Mouse (Mus musculus) CH12.LX (cell line): Measurements from ENCODE around the gene Cox17. TPM values are rescaled to one million over a fixed set of nuclear protein-coding genes. Genes with fewer than 3 reads are reported as not detected.
A peak's percentile ranks its signal among the peaks of the same experiment; 100 is the strongest.

Experiments
- DNase-seq: peaks from one replicate; pipeline ENCODE4 v3.0.0-alpha.2; 2013; ENCODE audit errors: extremely low read depth
- H3K27ac ChIP-seq: 2 replicates; pipeline ENCODE4 v1.5.1; 2012; ENCODE audit warnings: low read depth, mild to moderate bottlenecking, control low read depth, moderate library complexity; ENCODE audit not compliant: insufficient read depth
- H3K27me3 ChIP-seq: replicated peaks from 2 replicates; pipeline ENCODE3; 2012; ENCODE audit warnings: inconsistent platforms
- H3K36me3 ChIP-seq, 2 experiments: replicated peaks in 1 of 2; 2 replicates each; pipeline versions ENCODE3 to v1.6.1; 2012; ENCODE audit warnings: inconsistent platforms in 1 of 2, low read length in 1 of 2, mild to moderate bottlenecking in 1 of 2, mixed read lengths in 1 of 2, moderate library complexity in 1 of 2; ENCODE audit not compliant: control insufficient read depth in 1 of 2, insufficient read depth in 1 of 2
- H3K4me1 ChIP-seq, 2 experiments: 2 replicates each; pipeline ENCODE4 v1.6.1; 2012; ENCODE audit warnings: inconsistent platforms in 1 of 2, moderate library complexity in 1 of 2; ENCODE audit not compliant: insufficient read depth in 2 of 2, control insufficient read depth in 1 of 2
- H3K4me2 ChIP-seq: 2 replicates; pipeline ENCODE4 v1.6.1; 2012; ENCODE audit warnings: low read depth, mild to moderate bottlenecking, control low read depth; ENCODE audit not compliant: poor library complexity, insufficient read depth, severe bottlenecking
- H3K4me3 ChIP-seq, 3 experiments: fragments of 150-350 bp in 1 of 3; sonication (generic) in 1 of 3; replicated peaks in 1 of 3; 2 replicates each; pipeline versions ENCODE3 to v1.5.1; 2011 to 2012; ENCODE audit warnings: low read depth in 2 of 3, low read length in 2 of 3, mild to moderate bottlenecking in 2 of 3, moderate library complexity in 2 of 3, control low read depth in 1 of 3, improper control_type of control experiment in 1 of 3, inconsistent platforms in 1 of 3, mixed read lengths in 1 of 3; ENCODE audit not compliant: poor library complexity in 1 of 3
- H3K79me2 ChIP-seq: replicated peaks from 2 replicates; pipeline ENCODE4 v1.6.1; 2012; ENCODE audit warnings: mild to moderate bottlenecking, moderate library complexity; ENCODE audit not compliant: control insufficient read depth, poor library complexity, insufficient read depth, severe bottlenecking; ENCODE audit errors: extremely low read depth
- H3K9ac ChIP-seq: 2 replicates; pipeline ENCODE4 v1.6.1; 2012; ENCODE audit warnings: low read depth, mild to moderate bottlenecking, control low read depth, moderate library complexity; ENCODE audit not compliant: insufficient read depth
- H3K9me3 ChIP-seq: replicated peaks from 2 replicates; pipeline ENCODE3; 2012; ENCODE audit warnings: low read length, inconsistent platforms, mixed read lengths
- BHLHE40 ChIP-seq: IDR thresholded peaks from 2 replicates; pipeline ENCODE4 v1.6.1; 2011; ENCODE audit warnings: mild to moderate bottlenecking, low read depth, low read length, improper control_type of control experiment
- CHD1 ChIP-seq: IDR thresholded peaks from 2 replicates; pipeline ENCODE4 v1.6.1; 2012; ENCODE audit warnings: low read depth, low read length, improper control_type of control experiment, inconsistent platforms
- CTCF ChIP-seq, 2 experiments: IDR thresholded peaks in 1 of 2; conservative IDR thresholded peaks in 1 of 2; 2 replicates each; pipeline ENCODE4 v1.5.1; 2011 to 2012; ENCODE audit warnings: low read depth in 2 of 2, low read length in 2 of 2, improper control_type of control experiment in 1 of 2, inconsistent platforms in 1 of 2, mild to moderate bottlenecking in 1 of 2, moderate library complexity in 1 of 2
- ETS1 ChIP-seq: conservative IDR thresholded peaks from 2 replicates; pipeline ENCODE4 v1.6.1; 2012; ENCODE audit warnings: low read depth, mild to moderate bottlenecking, inconsistent platforms, low read length, improper control_type of control experiment, moderate library complexity
- HCFC1 ChIP-seq: IDR thresholded peaks from 2 replicates; pipeline ENCODE4 v1.6.1; 2012; ENCODE audit warnings: low read depth, mild to moderate bottlenecking, inconsistent platforms, low read length, improper control_type of control experiment
- MAFK ChIP-seq: IDR thresholded peaks from 2 replicates; pipeline ENCODE4 v1.6.1; 2011; ENCODE audit warnings: low read length, improper control_type of control experiment; ENCODE audit not compliant: insufficient replicate concordance
- MAZ ChIP-seq: IDR thresholded peaks from 2 replicates; pipeline ENCODE4 v1.6.1; 2012; ENCODE audit warnings: low read depth, mild to moderate bottlenecking, inconsistent platforms, low read length, improper control_type of control experiment, moderate library complexity
- MYC ChIP-seq: IDR thresholded peaks from 2 replicates; pipeline ENCODE4 v1.6.1; 2011; ENCODE audit warnings: low read depth, mild to moderate bottlenecking, improper control_type of control experiment, low read length
- PAX5 ChIP-seq: IDR thresholded peaks from 2 replicates; pipeline ENCODE4 v1.6.1; 2012; ENCODE audit warnings: low read length, inconsistent platforms, mixed read lengths
- POLR2A ChIP-seq: IDR thresholded peaks from 2 replicates; pipeline ENCODE4 v1.6.1; 2011; ENCODE audit warnings: low read depth, mild to moderate bottlenecking, improper control_type of control experiment, low read length
- POLR2AphosphoS2 ChIP-seq: IDR thresholded peaks from 2 replicates; pipeline ENCODE4 v1.6.1; 2011; ENCODE audit warnings: low read depth, low read length, improper control_type of control experiment
- RAD21 ChIP-seq: IDR thresholded peaks from 2 replicates; pipeline ENCODE4 v1.6.1; 2011; ENCODE audit warnings: low read depth, mild to moderate bottlenecking, low read length, improper control_type of control experiment, moderate library complexity
- RCOR1 ChIP-seq: conservative IDR thresholded peaks from 2 replicates; pipeline ENCODE4 v1.6.1; 2012; ENCODE audit warnings: low read depth, mild to moderate bottlenecking, inconsistent platforms, low read length, improper control_type of control experiment
- SMC3 ChIP-seq: IDR thresholded peaks from 2 replicates; pipeline ENCODE4 v1.6.1; 2011; ENCODE audit warnings: low read depth, low read length, improper control_type of control experiment
- UBTF ChIP-seq: IDR thresholded peaks from 2 replicates; pipeline ENCODE4 v1.6.1; 2012; ENCODE audit warnings: low read depth, mild to moderate bottlenecking, inconsistent platforms, low read length, improper control_type of control experiment, moderate library complexity
- dilution Hi-C: fragments of 300-500 bp; cut with MboI; formaldehyde crosslinking; loops from 2 replicates; pipeline ENCODE4 v1.14.3; 2020; ENCODE audit warnings: low sequenced_read_pairs; ENCODE audit not compliant: extremely low pct_unique_long_range_greater_than_20kb, extremely low pct_ligation_motif_present
- in situ Hi-C: fragments of 300-500 bp; cut with MboI; formaldehyde crosslinking; loops from 3 replicates; pipeline ENCODE4 v1.14.3; 2019; ENCODE audit warnings: low sequenced_read_pairs, low pct_ligation_motif_present, low pct_unique_long_range_greater_than_20kb, mixed read lengths
- polyA plus RNA-seq: library from polyadenylated mRNA; unstranded; fragments of >175 nt; gene quantifications from 2 replicates; pipeline ENCODE4 v1.2.1, GENCODE M21; 2012; ENCODE audit warnings: low read depth; ENCODE audit not compliant: insufficient read length
- total RNA-seq, 2 experiments: library from RNA; depleted of rRNA; stranded (reverse); fragments of 300-350 nt in 1 of 2; fragments of >200 nt in 1 of 2; gene quantifications; 2 replicates each; pipeline ENCODE4 v1.2.3; 2012 to 2014

Gene Cox17
- total and polyA plus RNA-seq, 3 experiments, result 410 to 706 (median 622) TPM

- TF ChIP-seq HCFC1, result no peak; the same call in 1 of the 2 replicates
- no peak for TF ChIP-seq CTCF (conservative IDR thresholded peaks at IDR 0.05 in 1 of 2, IDR thresholded peaks at IDR 0.05 in 1 of 2; ENCODE audit: low read depth in 2 of 2, low read length in 2 of 2)
- TF ChIP-seq MAZ, result no peak
- TF ChIP-seq CHD1, result no peak
- TF ChIP-seq RAD21, result no peak; the same call in 1 of the 2 replicates
- TF ChIP-seq PAX5, result no peak
- TF ChIP-seq POLR2AphosphoS2, result no peak
- TF ChIP-seq BHLHE40, result peak; percentile 58; the same call in 1 of the 2 replicates
Measured at GRCm38 (mm10) chr16:38350361-38350855, 3.6 kb downstream of the Cox17 start (continued).

GRCm38 (mm10) chr16:38350939-38351338 lies 4.1 kb downstream of the Cox17 start:
- H3K79me2 ChIP-seq, result peaks cover 64% of the 10 kb centered on the region
- peak overlapping the region; percentile 55 for H3K27ac ChIP-seq
- DNase-seq, result no peak
- TF ChIP-seq RAD21 (peak; percentile 58), CTCF (conservative IDR thresholded peaks at IDR 0.05 in 1 of 2, IDR thresholded peaks at IDR 0.05 in 1 of 2; ENCODE audit: low read depth in 2 of 2, low read length in 2 of 2) (peak in 1 of 2 experiments; percentile 50; a peak in 2 of 4 replicates), SMC3 (peak; percentile 38), MAFK (no peak), POLR2A (0 out of 2 replicates have a peak, but pooled peaks have one; percentile 15), ETS1 (no peak), MYC (peak; percentile 4; the same call in 1 of the 2 replicates)
- H3K27me3 ChIP-seq, result no peaks in the 10 kb centered on the region
- dilution Hi-C loops (no loop called here), in situ Hi-C loops (no loop called here)
- H3K4me2 ChIP-seq, result peak overlapping the region; percentile 39
- peak overlapping the region in 1 of 3 experiments; percentile 23 for H3K4me3 ChIP-seq
- no peaks in the 10 kb centered on the region for H3K9me3 ChIP-seq
- peaks cover 37 to 60% of the 10 kb centered on the region in 2 experiments for H3K36me3 ChIP-seq
- peaks cover 16 to 52% of the 10 kb centered on the region in 2 experiments for H3K4me1 ChIP-seq
- H3K9ac ChIP-seq, result peak overlapping the region; percentile 1; the same call in 1 of the 2 replicates

- H3K36me3 ChIP-seq, result peaks cover 38 to 71% of the 10 kb centered on the region in 2 experiments
- dilution Hi-C loops (no loop called here), in situ Hi-C loops (no loop called here)
- peaks cover 62% of the 10 kb centered on the region for H3K79me2 ChIP-seq
- no peak overlapping the region for H3K9ac ChIP-seq
- H3K4me2 ChIP-seq, result no peak overlapping the region
- TF ChIP-seq RCOR1 (no peak), POLR2AphosphoS2 (peak; percentile 1; the same call in 1 of the 2 replicates), UBTF (no peak), HCFC1 (no peak)
- no peak for DNase-seq
- no peaks in the 10 kb centered on the region for H3K27me3 ChIP-seq
- H3K9me3 ChIP-seq, result no peaks in the 10 kb centered on the region
- peak overlapping the region; percentile 5 for H3K27ac ChIP-seq
- peaks cover 16 to 46% of the 10 kb centered on the region in 2 experiments for H3K4me1 ChIP-seq
- no peak overlapping the region for H3K4me3 ChIP-seq
Measured at GRCm38 (mm10) chr16:38352031-38352430, 5.2 kb downstream of the Cox17 start.
